Comparison of ENCODE assay signal across 11 mouse cellular contexts in genomic region chr3:50421480-50422277, GRCm38 (mm10). TPM values are rescaled to one million over a fixed set of nuclear protein-coding genes. Genes with fewer than 3 reads are reported as not detected.
DNase-seq lines count a peak whose midpoint lies in the region; ATAC-seq and TF ChIP-seq lines count a peak whose summit lies in the region.
"Had no signal": no experiment of that assay in that cellular context is flagged by ENCODE, and none has a peak within 500 bp of the region (broad histone marks: within the 10 kb centered on the region; RNA-seq: fewer than 3 reads in every experiment).

No protein-coding gene starts in this region.

- no peak overlapping the region for H3K27ac ChIP-seq in forebrain, embryonic 16.5 days (ENCODE audit: low read length)
- no peak overlapping the region for H3K27ac ChIP-seq in neural tube, embryonic 14.5 days (ENCODE audit: low read depth, low read length)

- no peaks in the 10 kb centered on the region for H3K9me3 ChIP-seq in forebrain, embryonic 16.5 days (ENCODE audit: control insufficient read depth, low read length)
- no peaks in the 10 kb centered on the region for H3K9me3 ChIP-seq in neural tube, embryonic 14.5 days (ENCODE audit: control insufficient read depth, low read length)

- H3K27me3 ChIP-seq in forebrain, embryonic 16.5 days (replicated peaks; ENCODE audit: control insufficient read depth, insufficient read depth, low read length) = no peaks in the 10 kb centered on the region
- no peaks in the 10 kb centered on the region for H3K27me3 ChIP-seq in neural tube, embryonic 14.5 days (ENCODE audit: control insufficient read depth, insufficient read depth, low read length)

- WGBS in forebrain, embryonic 16.5 days = 6% methylated on average over 8 of the region's 8 CpGs
- 39% methylated on average over 8 of the region's 8 CpGs for WGBS in neural tube, embryonic 14.5 days
- WGBS in lung, adult 2 months = 70% methylated on average over 8 of the region's 8 CpGs

- H3K4me2 ChIP-seq in forebrain, embryonic 16.5 days (ENCODE audit: low read length) = no peak overlapping the region
- H3K4me2 ChIP-seq in neural tube, embryonic 14.5 days (ENCODE audit: low read depth, low read length) = no peak overlapping the region

- ATAC-seq in forebrain, embryonic 16.5 days = peak; percentile 95
- ATAC-seq in neural tube, embryonic 14.5 days (ENCODE audit: low read depth) = peak; percentile 81

- H3K4me3 ChIP-seq in forebrain, embryonic 16.5 days (replicated peaks; ENCODE audit: low read length) = no peak overlapping the region
- no peak overlapping the region for H3K4me3 ChIP-seq in neural tube, embryonic 14.5 days (ENCODE audit: low read depth, low read length)
- no peak overlapping the region for H3K4me3 ChIP-seq in lung, adult 2 months (replicated peaks; ENCODE audit: extremely low read depth, low read depth, low read length)

- H3K9ac ChIP-seq in forebrain, embryonic 16.5 days (replicated peaks; ENCODE audit: low read depth, low read length) = no peak overlapping the region
- H3K9ac ChIP-seq in neural tube, embryonic 14.5 days (replicated peaks; ENCODE audit: low read depth, low read length) = no peak overlapping the region

- TF ChIP-seq CTCF in lung, adult 2 months (IDR thresholded peaks at IDR 0.05; ENCODE audit: insufficient read depth, low read length) = no peak

- no peaks in the 10 kb centered on the region for H3K36me3 ChIP-seq in forebrain, embryonic 16.5 days (ENCODE audit: control insufficient read depth, insufficient read depth)
- no peaks in the 10 kb centered on the region for H3K36me3 ChIP-seq in neural tube, embryonic 14.5 days (ENCODE audit: control insufficient read depth, insufficient read depth, low read length)

- peak; percentile 42 for DNase-seq in cerebellum, adult 9-11 months
- DNase-seq in layer of hippocampus, postnatal 10 days (ENCODE audit: low spot score in 2 of 2) = peak; percentile 55 to 67
- DNase-seq in ovary, postnatal 10 days (ENCODE audit: low spot score) = no peak
- DNase-seq in lung, adult 2 months = no peak
- DNase-seq in heart, postnatal 10 days = no peak
- no peak for DNase-seq in urinary bladder, postnatal 25 days (ENCODE audit: low spot score)
- DNase-seq: kidney, postnatal 4 days; lung, adult 18-20 months; thymus, postnatal 25 days had no signal

- no peak for TF ChIP-seq POLR2A in lung, adult 2 months (IDR thresholded peaks at IDR 0.05; ENCODE audit: borderline replicate concordance, extremely low read depth, low read depth, low read length)

- 0 out of 2 replicates have a peak, but pooled peaks cover 2% of the 10 kb centered on the region for H3K4me1 ChIP-seq in forebrain, embryonic 16.5 days (replicated peaks; ENCODE audit: control insufficient read depth, insufficient read depth, low read length)
- H3K4me1 ChIP-seq in neural tube, embryonic 14.5 days (ENCODE audit: control insufficient read depth, insufficient read depth, low read length) = no peaks in the 10 kb centered on the region
- H3K4me1 ChIP-seq in lung, adult 2 months (ENCODE audit: control insufficient read depth, insufficient read depth, low read length) = no peaks in the 10 kb centered on the region

- intact Hi-C loops in heart, postnatal 10 days (cut with DNase I) = no loop called here

RNA-seq across cellular contexts. Expression of gene Slc7a11, which starts 21.7 kb away (rescaled TPM):
- 2.8 and 3.8 TPM in 2 replicates for polyA plus RNA-seq in forebrain, embryonic 16.5 days (2015; fragmentation: Nextera tagmentation; extraction: Ambion mirVana)
- total RNA-seq in layer of hippocampus, postnatal 10 days (2021) = 10 to 100 TPM; 18.8 to 19.2 TPM
- polyA plus RNA-seq in neural tube, embryonic 14.5 days (2014; fragmentation: Nextera tagmentation; extraction: Ambion mirVana) = 0.44 and 8.9 TPM in 2 replicates
- polyA plus RNA-seq in lung, adult 2 months (2012; rRNA removed) = 0.16 and 2.1 TPM in 2 replicates
- under 1 TPM; 0.20 to 0.50 TPM for total RNA-seq in heart, postnatal 10 days (2021)

Comparison
In these comparisons a context has a peak if more than half of its experiments do, and no peak if none do; other contexts are left out.
1. DNase-seq: peak in cerebellum, adult 9-11 months (single experiment) and layer of hippocampus, postnatal 10 days (2 of 2); none in ovary, postnatal 10 days (single experiment), lung, adult 2 months (single experiment), heart, postnatal 10 days (0 of 2) and urinary bladder, postnatal 25 days (single experiment).